Mouse (Mus musculus) left cerebral cortex, adult 6 months (tissue): ENCODE measurements around the gene Bex1. TPM values are rescaled to one million over a fixed set of nuclear protein-coding genes. Genes with fewer than 3 reads are reported as not detected.

Source experiments
- long read RNA-seq, 2 experiments: library from polyadenylated mRNA; unstranded; transcript quantifications; one replicate each; pipeline ENCODE4 v2.0.0; 2019 to 2020
- polyA plus RNA-seq: library from polyadenylated mRNA; unstranded; fragments of <200 nt; fragmentation: Nextera tagmentation; gene quantifications from 2 replicates; pipeline ENCODE4 v1.2.3, GENCODE M21; 2021

Gene Bex1
- 157 and 170 TPM in 2 replicates for polyA plus RNA-seq
- long read RNA-seq, experiment 1, transcript Bex1-201 (3 exons, 866 nt), result major isoform, 16 of 23 reads
- long read RNA-seq, experiment 1, partial matches to known transcripts, result 1 of 23 reads
- long read RNA-seq, experiment 1, other reads (novel, unspliced or antisense), result 5 of 23 reads
- long read RNA-seq, experiment 2, transcript Bex1-201 (3 exons, 866 nt), result major isoform, 95 of 116 reads
- long read RNA-seq, experiment 2, partial matches to known transcripts, result 6 of 116 reads
- long read RNA-seq, experiment 2, other reads (novel, unspliced or antisense), result 13 of 116 reads

DNA sequence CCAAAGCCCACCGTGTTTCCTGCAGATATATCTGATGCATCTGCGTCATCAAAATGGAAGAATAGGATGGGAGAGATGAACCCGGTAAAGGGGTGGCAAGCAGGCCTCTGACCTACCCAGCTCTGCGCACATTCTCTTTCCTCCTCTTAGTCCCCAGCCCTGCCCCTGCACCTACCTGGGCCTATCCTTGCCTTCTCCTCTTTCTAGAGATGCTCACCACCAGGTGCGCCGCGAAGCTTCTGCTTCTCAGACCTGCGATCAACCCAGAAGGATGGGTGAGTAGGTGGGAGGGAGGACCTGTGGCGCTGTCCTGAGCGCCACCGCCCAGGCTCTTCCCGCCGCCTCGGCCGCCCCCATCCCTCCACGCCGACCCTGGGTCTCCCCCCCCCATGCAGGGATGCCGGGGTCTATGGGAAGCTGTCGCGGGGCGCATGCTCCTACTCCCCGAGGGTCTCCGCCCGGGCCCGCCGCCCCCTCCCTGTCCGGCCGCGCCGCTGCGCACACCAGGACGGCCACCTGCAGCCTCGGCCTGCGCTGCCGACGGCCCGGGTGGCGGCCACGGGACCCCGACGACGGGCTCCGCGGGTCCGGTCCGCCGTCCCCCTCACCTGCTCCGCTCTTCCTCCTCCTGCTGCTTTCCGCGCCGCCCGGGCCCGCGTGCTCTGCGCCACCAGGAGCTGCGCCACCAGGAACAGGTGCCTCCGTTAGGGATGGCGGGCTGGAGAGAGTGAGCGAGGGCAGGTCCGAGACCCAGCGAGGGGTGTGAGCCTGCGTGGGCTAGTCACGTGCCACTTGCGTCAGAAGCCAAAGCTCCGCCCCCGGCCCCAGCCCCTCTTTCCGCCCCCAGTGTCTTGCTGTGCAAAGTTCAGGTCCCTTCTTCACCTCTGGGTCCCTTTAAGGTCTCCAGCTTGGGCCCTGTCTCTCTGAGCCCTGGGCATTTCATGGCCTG lies at the start of gene Bex1, which contains the start of gene Tceal7:
TSS of gene Bex1 (minus strand) at position 785 of the 949 bp plus-strand sequence.
TSS of gene Tceal7 (plus strand) at position 51 of the 949 bp plus-strand sequence.

DNA sequence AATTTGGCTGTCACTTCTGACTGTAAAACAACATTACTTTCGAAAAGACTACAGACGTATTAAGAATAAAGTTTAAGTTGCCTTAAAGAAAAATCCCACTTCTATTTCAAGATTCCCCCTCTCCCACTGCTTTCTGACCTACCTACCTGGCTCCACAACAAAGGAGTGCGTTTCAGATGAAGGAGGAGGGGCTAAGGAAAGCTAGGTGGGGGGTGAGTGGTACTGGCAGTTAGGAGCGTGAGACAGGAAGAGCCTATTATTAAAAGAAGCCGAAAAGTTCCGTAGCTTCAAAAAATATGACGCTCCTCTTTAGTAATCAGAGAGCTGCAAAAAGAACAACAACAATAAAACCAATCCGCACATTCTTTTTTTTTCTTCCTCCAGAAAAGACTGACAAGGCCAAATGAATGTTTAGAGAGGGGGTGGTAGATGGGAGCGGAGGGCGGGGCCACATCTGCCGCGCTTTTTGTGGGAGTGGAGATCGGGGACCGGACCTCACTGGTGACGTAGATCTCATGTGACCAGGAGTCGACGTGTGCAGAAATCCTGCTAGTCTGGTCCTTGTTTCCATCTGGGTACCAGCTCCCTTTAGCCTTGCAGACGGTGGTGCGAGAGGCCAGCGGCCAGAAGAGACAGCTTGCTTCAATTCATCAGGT lies 29.4 kb upstream of the Bex1 start, which contains the start of gene Tceal9:
TSS of gene Tceal9 (plus strand) at position 506 of the 656 bp plus-strand sequence.

DNA sequence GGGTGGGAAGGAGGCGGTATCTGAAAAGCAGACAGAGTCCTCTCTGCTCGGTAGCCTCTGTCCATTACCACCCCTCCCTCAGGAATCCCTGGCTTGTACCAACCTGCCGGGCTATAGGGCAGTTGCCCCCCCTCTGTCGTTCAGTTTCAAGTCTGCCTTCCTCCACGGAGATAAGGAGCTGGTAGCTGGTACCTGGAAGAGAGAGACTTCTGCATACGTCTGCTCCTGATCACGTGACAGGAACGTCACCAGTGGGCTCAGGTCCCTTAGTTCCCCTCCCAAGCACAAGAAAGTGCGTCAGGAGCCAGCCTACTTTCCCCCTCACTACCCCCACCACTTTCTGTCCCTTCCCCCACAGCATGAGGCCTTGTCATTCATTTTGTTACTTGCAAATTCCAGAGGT lies 11.6 kb downstream of the Bex1 start, which contains the start of gene Tceal5:
TSS of gene Tceal5 (minus strand) at position 213 of the 403 bp plus-strand sequence.

DNA sequence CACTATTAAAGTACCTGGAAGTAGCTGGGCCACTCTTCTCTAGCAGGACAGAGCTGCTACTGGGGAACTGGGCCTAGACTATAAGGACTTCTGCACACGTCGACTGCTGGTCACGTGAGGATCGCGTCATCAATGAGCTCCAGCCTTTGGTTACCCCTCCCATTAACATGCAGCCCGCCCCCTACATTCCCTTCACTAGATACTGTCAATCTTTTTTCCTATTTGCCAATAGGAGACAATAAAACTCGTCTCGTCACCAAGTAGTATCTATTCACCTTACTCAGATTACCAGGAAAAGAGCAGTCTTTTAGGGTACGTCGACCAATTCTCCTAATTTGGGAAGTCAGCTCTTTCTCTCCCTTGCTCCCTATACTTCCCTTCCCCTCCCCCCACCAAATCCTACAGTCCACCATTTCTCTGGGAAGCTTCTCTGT lies 43.2 kb downstream of the Bex1 start, which contains the start of gene Tceal8:
TSS of gene Tceal8 (minus strand) at position 225 of the 434 bp plus-strand sequence.

Other genes starting within 250 kb of the Bex1 start
- 65.2 and 69.8 TPM in 2 replicates for gene Arxes2, start 221.7 kb downstream of the Bex1 start, polyA plus RNA-seq
- gene Arxes1, start 182.1 kb downstream of the Bex1 start, polyA plus RNA-seq, result 21.0 and 26.9 TPM in 2 replicates
- gene Bex2, start 147.3 kb downstream of the Bex1 start, polyA plus RNA-seq, result 690 and 793 TPM in 2 replicates
- gene Nxf3, start 130.3 kb downstream of the Bex1 start, polyA plus RNA-seq, result not detected in 2 replicates
- 40.1 and 44.5 TPM in 2 replicates for gene Bex4, start 76.5 kb downstream of the Bex1 start, polyA plus RNA-seq
- gene Tceal8, start 43.2 kb downstream of the Bex1 start, polyA plus RNA-seq, result 75.2 and 80.9 TPM in 2 replicates
- gene Tceal5, start 11.6 kb downstream of the Bex1 start, polyA plus RNA-seq, result 62.1 and 111 TPM in 2 replicates
- 3.1 and 4.2 TPM in 2 replicates for gene Tceal7, start 734 bp downstream of the Bex1 start, polyA plus RNA-seq
- 202 and 229 TPM in 2 replicates for gene Tceal9, start 29.6 kb upstream of the Bex1 start, polyA plus RNA-seq
- 608 and 622 TPM in 2 replicates for gene Bex3, start 54.7 kb upstream of the Bex1 start, polyA plus RNA-seq